Mouse (Mus musculus) neural tube, embryonic 12.5 days (tissue): Measurements from ENCODE around the gene Tmem167. TPM values are rescaled to one million over a fixed set of nuclear protein-coding genes. Genes with fewer than 3 reads are reported as not detected.
"Not testable (repeated sequence)": the region's sequence is repeated elsewhere in the genome, so short reads cannot be mapped to it uniquely, and the experiment has no call there.

Experiments used
- ATAC-seq: fragments of 200-750 bp; cut with Nextera tagmentation; 2 replicates; pipeline ENCODE4 v1.8.0; 2017; ENCODE audit warnings: low read depth, mild to moderate bottlenecking, moderate TSS enrichment, moderate library complexity; ENCODE audit not compliant: low FRiP score
- H3K27ac ChIP-seq: fragments of 300-500 bp; sonication (generic); 2 replicates; pipeline ENCODE4 v1.5.1; 2016
- H3K27me3 ChIP-seq: fragments of 300-500 bp; sonication (generic); replicated peaks from 2 replicates; pipeline ENCODE4 v1.6.1; 2016; ENCODE audit warnings: mild to moderate bottlenecking
- H3K36me3 ChIP-seq: fragments of 300-500 bp; sonication (generic); 2 replicates; pipeline ENCODE4 v1.6.1; 2016; ENCODE audit warnings: mild to moderate bottlenecking
- H3K4me1 ChIP-seq: fragments of 300-500 bp; sonication (generic); 2 replicates; pipeline ENCODE4 v1.6.1; 2016
- H3K4me2 ChIP-seq: fragments of 300-500 bp; sonication (generic); replicated peaks from 2 replicates; pipeline ENCODE4 v1.6.1; 2016; ENCODE audit warnings: mild to moderate bottlenecking
- H3K4me3 ChIP-seq: fragments of 300-500 bp; sonication (generic); 2 replicates; pipeline ENCODE4 v1.5.1; 2016
- H3K9ac ChIP-seq: fragments of 300-500 bp; sonication (generic); 2 replicates; pipeline ENCODE4 v1.6.1; 2016; ENCODE audit warnings: mild to moderate bottlenecking
- H3K9me3 ChIP-seq: fragments of 300-500 bp; sonication (generic); 2 replicates; pipeline ENCODE4 v1.6.1; 2016; ENCODE audit warnings: mild to moderate bottlenecking
- WGBS: fragments of 180-500 bp; shearing (Covaris S2); methylation state at CpG from one replicate; pipeline ENCODE4 v1.1.7; 2016; 5-methylcytosine and 5-hydroxymethylcytosine counted together
- polyA plus RNA-seq: library from polyadenylated mRNA; unstranded; fragments of >200 nt; fragmentation: Nextera tagmentation; extraction: Ambion mirVana; gene quantifications from 2 replicates; pipeline ENCODE4 v1.2.1, GENCODE M21; 2016

Tmem167 gene
- polyA plus RNA-seq = 50.4 and 52.3 TPM in 2 replicates

DNA sequence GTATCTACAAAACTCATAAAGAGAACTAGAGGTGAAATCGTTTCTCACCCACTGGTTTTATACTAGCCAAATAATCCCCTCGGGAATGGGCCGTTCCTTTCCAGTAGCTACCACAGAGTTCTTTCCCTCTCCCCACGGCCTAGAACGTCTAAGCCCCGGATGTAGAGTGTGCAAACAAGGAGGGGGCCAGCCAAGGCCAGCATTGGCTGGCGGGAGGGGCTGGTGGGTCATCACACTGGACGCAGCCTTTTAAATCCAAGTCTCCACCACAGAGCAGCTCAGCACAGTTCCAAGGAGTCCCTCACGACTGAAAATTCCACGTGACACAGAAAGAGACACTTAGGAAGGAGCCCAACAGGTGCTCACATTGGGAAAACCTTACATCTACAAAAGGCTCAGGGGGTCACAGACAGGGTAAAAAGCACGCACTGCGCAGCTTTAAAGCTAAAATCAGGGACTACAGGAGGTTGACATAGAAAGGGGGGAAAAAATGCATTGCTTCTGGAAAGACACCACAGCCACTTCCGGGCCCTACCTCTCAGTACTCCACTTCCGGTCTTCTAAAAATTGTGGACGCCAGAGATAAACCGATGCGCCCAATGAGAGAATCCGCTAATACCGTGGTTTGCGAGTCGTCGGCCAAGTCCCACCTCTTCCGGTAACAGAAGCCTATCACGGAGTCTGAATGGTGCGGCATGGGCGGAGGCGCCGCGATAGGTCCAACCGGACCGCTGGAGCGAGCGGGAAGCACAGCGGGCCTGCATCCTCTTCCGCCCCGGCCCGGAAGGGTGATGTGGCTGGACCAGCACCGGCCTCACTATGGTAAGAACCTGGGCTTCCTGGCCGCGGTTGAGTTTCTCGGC lies at the start of gene Tmem167, which contains the start of gene Xrcc4:
Gene Tmem167, plus strand, starts transcription at position 162 of the 863 bp plus-strand sequence.
Gene Xrcc4, minus strand, starts transcription at position 647 of the 863 bp plus-strand sequence.
- peak; percentile 100 for ATAC-seq
- WGBS = 4% methylated on average over 41 of the region's 41 CpGs
- 0 out of 2 replicates have a peak, but pooled peaks cover 3% of the 10 kb centered on the region for H3K4me1 ChIP-seq

GRCm38 (mm10) chr13:90039613-90040012 lies 49.3 kb upstream of the Tmem167 start:
- Histone ChIP-seq H3K9me3 (no peaks in the 10 kb centered on the region), H3K4me3 (no peak overlapping the region), H3K27ac (no peak overlapping the region), H3K9ac (no peak overlapping the region), H3K4me1 (no peaks in the 10 kb centered on the region), H3K4me2 (no peak overlapping the region), H3K27me3 (no peaks in the 10 kb centered on the region), H3K36me3 (no peaks in the 10 kb centered on the region)
- no peak for ATAC-seq
- 21% methylated on average over 2 of the region's 2 CpGs for WGBS

More for the DNA sequence above, at the start of gene Tmem167, which contains the start of gene Xrcc4:
- peak within 1 kb of the TSS; percentile 92 for H3K4me3 ChIP-seq
- H3K9me3 ChIP-seq = no peaks in the 10 kb centered on the region
- H3K27ac ChIP-seq = peak within 1 kb of the TSS; percentile 6; the same call in 1 of the 2 replicates
- H3K9ac ChIP-seq = peak within 1 kb of the TSS; percentile 85
- peak within 1 kb of the TSS; percentile 87 for H3K4me2 ChIP-seq
- no peaks in the 10 kb centered on the region for H3K27me3 ChIP-seq
- H3K36me3 ChIP-seq = no peaks in the 10 kb centered on the region

- Histone ChIP-seq H3K4me2 (no peak overlapping the region), H3K9me3 (no peaks in the 10 kb centered on the region), H3K27me3 (no peaks in the 10 kb centered on the region), H3K27ac (no peak overlapping the region), H3K4me1 (no peaks in the 10 kb centered on the region), H3K9ac (no peak overlapping the region), H3K36me3 (no peaks in the 10 kb centered on the region), H3K4me3 (no peak overlapping the region)
- WGBS = 81% methylated on average over 6 of the region's 6 CpGs
- ATAC-seq = no peak
These were observed 37.2 kb upstream of the Tmem167 start for GRCm38 (mm10) chr13:90051735-90052134.

GRCm38 (mm10) chr13:90052408-90052807 lies 36.5 kb upstream of the Tmem167 start:
- no peak overlapping the region for H3K4me3 ChIP-seq
- no peak overlapping the region for H3K9ac ChIP-seq
- 66% methylated on average over 3 of the region's 3 CpGs for WGBS
- H3K4me1 ChIP-seq = no peaks in the 10 kb centered on the region
- H3K27me3 ChIP-seq = no peaks in the 10 kb centered on the region
- H3K4me2 ChIP-seq = no peak overlapping the region
- H3K27ac ChIP-seq = no peak overlapping the region
- no peak for ATAC-seq
- H3K36me3 ChIP-seq = no peaks in the 10 kb centered on the region
- no peaks in the 10 kb centered on the region for H3K9me3 ChIP-seq

DNA sequence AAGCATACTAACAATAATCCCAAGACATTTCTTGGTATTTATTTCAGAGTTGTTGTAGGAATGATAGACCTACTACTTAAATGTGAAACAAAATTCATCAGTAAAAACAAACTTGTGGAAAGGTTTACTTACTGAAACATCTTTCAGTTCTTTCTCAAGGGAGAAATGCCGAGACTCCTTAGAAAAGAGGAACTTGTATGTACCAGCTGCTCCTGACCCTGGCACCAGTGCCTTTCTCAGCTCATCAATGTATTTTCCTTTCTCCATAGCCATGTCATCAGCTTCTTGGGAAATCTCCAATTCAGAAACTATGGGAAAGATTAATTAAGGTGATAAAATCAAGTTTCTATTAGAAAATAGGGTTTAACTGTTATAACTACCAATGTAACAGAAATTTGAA lies 27.0 kb upstream of the Tmem167 start:
- H3K4me3 ChIP-seq = no peak overlapping the region
- H3K4me1 ChIP-seq = no peaks in the 10 kb centered on the region
- H3K36me3 ChIP-seq = no peaks in the 10 kb centered on the region
- no peak overlapping the region for H3K9ac ChIP-seq
- H3K4me2 ChIP-seq = no peak overlapping the region
- H3K27ac ChIP-seq = no peak overlapping the region
- no peak for ATAC-seq
- H3K9me3 ChIP-seq = no peaks in the 10 kb centered on the region
- 98% methylated on average over 1 of the region's 1 CpGs for WGBS
- H3K27me3 ChIP-seq = no peaks in the 10 kb centered on the region

DNA sequence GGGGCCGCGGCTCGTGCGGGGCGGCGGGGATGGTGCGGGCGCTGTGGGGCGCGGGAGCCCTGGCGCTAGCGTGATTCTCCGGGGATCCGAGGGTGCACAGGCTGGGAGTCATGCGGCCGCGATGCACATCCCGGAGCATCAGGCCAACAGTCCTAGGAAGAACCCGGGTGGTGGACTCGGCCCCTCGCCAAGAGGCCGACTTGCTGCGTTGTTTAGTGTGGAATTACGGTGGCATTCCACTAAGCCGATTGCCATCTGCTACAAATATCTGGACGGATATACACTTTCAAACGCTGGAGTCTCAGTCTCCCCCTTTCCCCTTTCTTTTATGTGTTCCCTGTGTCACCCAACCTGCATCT lies 881 bp downstream of the Tmem167 start:
- Histone ChIP-seq H3K4me1 (0 out of 2 replicates have a peak, but pooled peaks cover 3% of the 10 kb centered on the region), H3K4me2 (peak overlapping the region; percentile 87), H3K9ac (peak overlapping the region; percentile 85), H3K27ac (peak overlapping the region; percentile 6; the same call in 1 of the 2 replicates), H3K4me3 (peak overlapping the region; percentile 92), H3K36me3 (no peaks in the 10 kb centered on the region), H3K9me3 (no peaks in the 10 kb centered on the region), H3K27me3 (no peaks in the 10 kb centered on the region)
- peak; percentile 81 for ATAC-seq
- WGBS = under 1% methylated on average over 27 of the region's 27 CpGs

GRCm38 (mm10) chr13:90101514-90101913 lies 12.6 kb downstream of the Tmem167 start:
- H3K9me3 ChIP-seq = no peaks in the 10 kb centered on the region
- no peak overlapping the region for H3K9ac ChIP-seq
- no peak for ATAC-seq
- H3K4me3 ChIP-seq = no peak overlapping the region
- peaks cover 34% of the 10 kb centered on the region for H3K36me3 ChIP-seq
- H3K4me1 ChIP-seq = no peaks in the 10 kb centered on the region
- no peaks in the 10 kb centered on the region for H3K27me3 ChIP-seq
- no peak overlapping the region for H3K4me2 ChIP-seq
- H3K27ac ChIP-seq = no peak overlapping the region

DNA sequence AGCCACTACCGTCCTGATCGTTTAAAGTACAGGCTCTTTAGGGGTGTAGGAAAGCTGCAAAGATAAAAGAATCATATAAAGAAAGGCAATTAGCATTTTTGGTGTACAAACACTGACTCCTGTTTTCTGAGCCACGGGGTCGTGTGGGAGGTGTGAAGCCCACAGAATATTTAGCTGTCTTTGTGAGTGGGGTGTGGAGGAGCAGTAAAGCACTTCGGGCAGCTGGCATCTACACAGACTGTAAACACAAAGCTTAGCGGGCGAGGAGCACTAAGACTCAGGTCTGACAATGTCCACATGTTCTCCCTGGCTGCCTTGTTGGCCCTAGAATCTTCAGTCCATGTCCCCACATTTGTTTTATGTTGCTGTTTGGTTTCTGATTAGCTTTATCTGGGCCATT lies 17.2 kb downstream of the Tmem167 start:
- H3K9me3 ChIP-seq = no peaks in the 10 kb centered on the region
- WGBS = 97% methylated on average over 7 of the region's 7 CpGs
- H3K36me3 ChIP-seq = peaks cover 34% of the 10 kb centered on the region
- H3K4me2 ChIP-seq = no peak overlapping the region
- H3K27ac ChIP-seq = no peak overlapping the region
- no peaks in the 10 kb centered on the region for H3K27me3 ChIP-seq
- no peaks in the 10 kb centered on the region for H3K4me1 ChIP-seq
- no peak overlapping the region for H3K9ac ChIP-seq
- no peak for ATAC-seq
- no peak overlapping the region for H3K4me3 ChIP-seq

DNA sequence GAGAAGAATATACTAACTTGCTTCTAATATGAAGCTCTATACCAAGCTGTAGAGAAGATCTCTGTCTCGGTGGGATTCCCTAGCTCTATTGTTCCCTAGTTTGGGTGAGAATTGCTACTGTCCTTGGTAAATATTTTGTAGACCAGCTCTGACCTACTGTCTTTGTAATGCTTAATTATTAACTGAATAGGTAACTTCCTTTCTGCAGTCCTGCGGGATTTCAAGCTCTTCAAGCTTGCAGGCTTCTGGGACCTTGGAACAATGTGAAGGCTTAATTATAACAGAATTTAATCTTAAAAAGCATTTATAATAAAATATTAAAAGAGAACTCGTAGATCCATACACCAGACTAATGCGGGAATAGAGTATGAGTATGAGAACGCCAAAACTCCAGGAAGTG lies 19.8 kb downstream of the Tmem167 start:
- H3K4me1 ChIP-seq, H3K4me3 ChIP-seq, H3K9me3 ChIP-seq, H3K27me3 ChIP-seq, H3K9ac ChIP-seq, ATAC-seq, H3K27ac ChIP-seq, H3K4me2 ChIP-seq: not testable (repeated sequence)
- 95% methylated on average over 5 of the region's 5 CpGs for WGBS
- H3K36me3 ChIP-seq = peaks cover 22% of the 10 kb centered on the region

DNA sequence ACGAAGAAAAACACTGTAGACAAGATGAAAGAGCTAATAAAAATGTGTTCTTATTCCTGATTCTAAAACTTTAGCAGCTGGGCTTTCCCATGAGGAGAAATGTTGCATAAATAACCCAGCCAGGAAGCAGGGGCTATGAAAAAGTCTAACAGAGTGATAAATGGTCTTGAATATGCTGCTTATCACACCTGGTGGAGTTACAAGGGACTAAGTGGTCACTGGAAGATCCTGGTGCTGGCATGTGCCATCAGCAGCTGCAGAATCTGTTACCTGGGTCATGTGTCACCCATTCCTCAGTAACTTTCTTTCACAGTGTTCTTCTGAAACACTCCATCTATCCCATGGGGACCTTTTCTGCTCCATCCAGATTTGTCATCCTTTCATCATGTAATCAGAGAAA lies 22.8 kb downstream of the Tmem167 start:
- H3K27ac ChIP-seq = no peak overlapping the region
- H3K36me3 ChIP-seq = no peaks in the 10 kb centered on the region
- no peaks in the 10 kb centered on the region for H3K27me3 ChIP-seq
- no peaks in the 10 kb centered on the region for H3K9me3 ChIP-seq
- no peak for ATAC-seq
- no peak overlapping the region for H3K9ac ChIP-seq
- H3K4me1 ChIP-seq = no peaks in the 10 kb centered on the region
- H3K4me3 ChIP-seq = no peak overlapping the region
- H3K4me2 ChIP-seq = no peak overlapping the region
- 72% methylated on average over 1 of the region's 1 CpGs for WGBS

DNA sequence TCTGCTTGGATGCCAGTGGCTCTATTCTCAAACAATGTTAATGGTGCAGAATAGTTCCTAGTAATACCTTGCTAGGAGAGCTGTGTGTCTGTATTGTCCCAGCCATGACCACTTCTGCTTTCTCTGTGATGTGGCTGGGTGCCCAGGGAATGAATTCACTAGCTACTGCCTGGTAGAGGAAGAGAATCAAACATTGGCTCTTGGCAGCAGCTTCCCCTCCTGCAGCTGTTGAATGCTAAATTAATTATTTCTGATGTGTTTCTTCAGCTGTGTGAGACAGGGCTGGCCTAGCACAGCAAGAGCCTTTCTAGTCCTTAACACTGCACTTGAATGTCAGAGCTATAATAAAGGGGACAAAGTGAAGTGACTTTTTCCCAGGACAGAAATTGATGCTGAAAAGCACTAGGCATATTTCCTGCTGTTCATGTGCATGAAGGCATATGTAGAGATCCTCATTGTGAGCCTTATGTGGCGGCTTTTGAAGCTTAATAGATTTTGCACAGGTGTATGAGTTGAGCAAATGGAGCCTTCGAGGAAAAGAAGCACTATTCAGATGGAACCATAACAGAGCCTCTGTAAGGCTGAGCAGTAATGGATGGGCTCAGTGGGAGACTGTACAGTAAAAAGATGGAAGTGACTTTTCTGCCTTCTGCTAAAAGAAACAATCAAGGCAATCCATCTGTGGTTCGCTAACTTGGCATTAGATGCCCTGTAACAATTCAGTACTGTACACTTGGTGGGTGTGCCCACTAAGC lies 47.4 kb downstream of the Tmem167 start:
- Histone ChIP-seq H3K9ac (no peak overlapping the region), H3K9me3 (no peaks in the 10 kb centered on the region), H3K4me3 (no peak overlapping the region), H3K27ac (no peak overlapping the region), H3K4me2 (no peak overlapping the region), H3K4me1 (no peaks in the 10 kb centered on the region), H3K27me3 (no peaks in the 10 kb centered on the region), H3K36me3 (no peaks in the 10 kb centered on the region)
- WGBS = 67% methylated on average over 3 of the region's 3 CpGs
- peak; percentile 37; the same call in 1 of the 2 replicates for ATAC-seq

GRCm38 (mm10) chr13:90141681-90142080 lies 52.8 kb downstream of the Tmem167 start:
- H3K36me3 ChIP-seq = no peaks in the 10 kb centered on the region
- ATAC-seq = no peak
- WGBS = 96% methylated on average over 1 of the region's 1 CpGs

More at GRCm38 (mm10) chr13:90141681-90142080, 52.8 kb downstream of the Tmem167 start:
- Histone ChIP-seq H3K4me1 (no peaks in the 10 kb centered on the region), H3K9ac (no peak overlapping the region), H3K4me3 (no peak overlapping the region), H3K27me3 (no peaks in the 10 kb centered on the region), H3K27ac (no peak overlapping the region), H3K4me2 (no peak overlapping the region), H3K9me3 (no peaks in the 10 kb centered on the region)
